Mouse (Mus musculus): Measurements from ENCODE around the gene Cdc42se2. TPM values are rescaled to one million over a fixed set of nuclear protein-coding genes. Genes with fewer than 3 reads are reported as not detected.

Cdc42se2 gene
- total and polyA plus RNA-seq, 3 experiments, result 97.4 to 227 (median 99.1) TPM

DNA sequence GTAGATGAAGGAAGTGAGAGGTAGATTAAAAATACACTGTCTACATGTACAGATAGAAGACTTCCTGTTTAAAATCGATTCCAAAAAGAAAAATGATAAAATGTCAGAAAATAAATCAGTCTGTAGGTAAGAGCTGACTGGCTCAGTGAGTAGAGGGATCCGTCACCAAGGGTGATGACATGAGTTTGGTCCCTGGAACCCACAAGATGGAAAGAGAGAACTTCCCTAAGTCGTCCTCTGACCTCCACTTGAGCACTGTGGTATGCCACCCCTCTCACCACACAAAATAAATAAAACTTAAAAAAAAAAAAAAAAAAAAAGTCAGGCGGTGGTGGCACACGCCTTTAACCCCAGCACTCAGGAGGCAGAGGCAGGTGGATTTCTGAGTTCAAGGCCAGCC, 50.6 kb downstream of the Cdc42se2 start:
- Histone ChIP-seq H3K4me3 (replicated peaks in 1 of 3; ENCODE audit: low read depth in 2 of 3, low read length in 2 of 3, poor library complexity in 1 of 3) (no peak overlapping the region), H3K4me1 (ENCODE audit: control insufficient read depth in 1 of 2, insufficient read depth in 2 of 2) (peaks cover 15 to 61% of the 10 kb centered on the region in 2 experiments), H3K27me3 (replicated peaks) (no peaks in the 10 kb centered on the region), H3K9ac (ENCODE audit: insufficient read depth, low read depth) (no peak overlapping the region), H3K9me3 (replicated peaks; ENCODE audit: low read length) (no peaks in the 10 kb centered on the region), H3K27ac (ENCODE audit: insufficient read depth, low read depth) (no peak overlapping the region), H3K36me3 (replicated peaks in 1 of 2; ENCODE audit: control insufficient read depth in 1 of 2, insufficient read depth in 1 of 2, low read length in 1 of 2) (peaks cover 30 to 65% of the 10 kb centered on the region in 2 experiments), H3K79me2 (replicated peaks; ENCODE audit: control insufficient read depth, extremely low read depth, insufficient read depth, poor library complexity, severe bottlenecking) (peaks cover 23% of the 10 kb centered on the region), H3K4me2 (ENCODE audit: insufficient read depth, low read depth, poor library complexity, severe bottlenecking) (no peak overlapping the region)
- dilution Hi-C loops (cut with MboI; ENCODE audit: extremely low pct_ligation_motif_present, extremely low pct_unique_long_range_greater_than_20kb, low sequenced_read_pairs), result no loop called here
- in situ Hi-C loops (cut with MboI; ENCODE audit: low pct_ligation_motif_present, low pct_unique_long_range_greater_than_20kb, low sequenced_read_pairs), result no loop called here
- TF ChIP-seq TBP (conservative IDR thresholded peaks at IDR 0.05; ENCODE audit: low read depth, low read length), result no peak
- no peak for TF ChIP-seq NRF1 (IDR thresholded peaks at IDR 0.05; ENCODE audit: low read depth, low read length)
- TF ChIP-seq TCF12 (IDR thresholded peaks at IDR 0.05; ENCODE audit: low read depth, low read length), result no peak
- TF ChIP-seq CTCF (conservative IDR thresholded peaks at IDR 0.05 in 1 of 2, IDR thresholded peaks at IDR 0.05 in 1 of 2; ENCODE audit: low read depth in 2 of 2, low read length in 2 of 2), result no peak
- TF ChIP-seq CHD1 (IDR thresholded peaks at IDR 0.05; ENCODE audit: low read depth, low read length), result no peak
- TF ChIP-seq PAX5 (IDR thresholded peaks at IDR 0.05; ENCODE audit: low read length), result no peak
- no peak for TF ChIP-seq POLR2A (IDR thresholded peaks at IDR 0.05; ENCODE audit: low read depth, low read length)
- TF ChIP-seq MEF2A (IDR thresholded peaks at IDR 0.05; ENCODE audit: borderline replicate concordance, low read depth, low read length), result no peak
- no peak for TF ChIP-seq SIN3A (IDR thresholded peaks at IDR 0.05; ENCODE audit: low read length)
- no peak for TF ChIP-seq RAD21 (IDR thresholded peaks at IDR 0.05; ENCODE audit: low read depth, low read length)
- no peak for TF ChIP-seq EP300 (IDR thresholded peaks at IDR 0.05; ENCODE audit: low read length)
- no peak for DNase-seq (ENCODE audit: extremely low read depth)

GRCm38 (mm10) chr11:54735114-54735513, 52.4 kb downstream of the Cdc42se2 start:
- H3K9ac ChIP-seq (ENCODE audit: insufficient read depth, low read depth), result no peak overlapping the region
- in situ Hi-C loops (cut with MboI; ENCODE audit: low pct_ligation_motif_present, low pct_unique_long_range_greater_than_20kb, low sequenced_read_pairs), result no loop called here

GRCm38 (mm10) chr11:54733546-54733945, 53.9 kb downstream of the Cdc42se2 start:
- Histone ChIP-seq H3K27ac (ENCODE audit: insufficient read depth, low read depth) (peak overlapping the region; percentile 71), H3K27me3 (replicated peaks) (no peaks in the 10 kb centered on the region), H3K36me3 (replicated peaks in 1 of 2; ENCODE audit: control insufficient read depth in 1 of 2, insufficient read depth in 1 of 2, low read length in 1 of 2) (peaks cover 24 to 67% of the 10 kb centered on the region in 2 experiments), H3K9ac (ENCODE audit: insufficient read depth, low read depth) (no peak overlapping the region), H3K4me3 (replicated peaks in 1 of 3; ENCODE audit: low read depth in 2 of 3, low read length in 2 of 3, poor library complexity in 1 of 3) (no peak overlapping the region), H3K4me1 (ENCODE audit: control insufficient read depth in 1 of 2, insufficient read depth in 2 of 2) (peaks cover 25 to 80% of the 10 kb centered on the region in 2 experiments), H3K9me3 (replicated peaks; ENCODE audit: low read length) (peaks cover 5% of the 10 kb centered on the region), H3K79me2 (replicated peaks; ENCODE audit: control insufficient read depth, extremely low read depth, insufficient read depth, poor library complexity, severe bottlenecking) (peaks cover 35% of the 10 kb centered on the region), H3K4me2 (ENCODE audit: insufficient read depth, low read depth, poor library complexity, severe bottlenecking) (peak overlapping the region; percentile 38; the same call in 1 of the 2 replicates)
- DNase-seq (ENCODE audit: extremely low read depth), result peak; percentile 97
- in situ Hi-C loops (cut with MboI; ENCODE audit: low pct_ligation_motif_present, low pct_unique_long_range_greater_than_20kb, low sequenced_read_pairs) (no loop called here), dilution Hi-C loops (cut with MboI; ENCODE audit: extremely low pct_ligation_motif_present, extremely low pct_unique_long_range_greater_than_20kb, low sequenced_read_pairs) (no loop called here)
- TF ChIP-seq USF1 (IDR thresholded peaks at IDR 0.05; ENCODE audit: low read depth, low read length), result no peak
- TF ChIP-seq USF2 (conservative IDR thresholded peaks at IDR 0.05; ENCODE audit: low read depth, low read length), result no peak
- TF ChIP-seq SIN3A (IDR thresholded peaks at IDR 0.05; ENCODE audit: low read length), result peak; percentile 89
- 0 out of 2 replicates have a peak, but pooled peaks have one; percentile 16 for TF ChIP-seq POLR2A (IDR thresholded peaks at IDR 0.05; ENCODE audit: low read depth, low read length)
- TF ChIP-seq NRF1 (IDR thresholded peaks at IDR 0.05; ENCODE audit: low read depth, low read length), result no peak
- TF ChIP-seq MYC (IDR thresholded peaks at IDR 0.05; ENCODE audit: low read depth, low read length), result peak; percentile 93
- TF ChIP-seq ZKSCAN1 (IDR thresholded peaks at IDR 0.05; ENCODE audit: borderline replicate concordance, low read depth, low read length), result no peak
- TF ChIP-seq ZMIZ1 (IDR thresholded peaks at IDR 0.05; ENCODE audit: low read depth, low read length), result no peak
- TF ChIP-seq TBP (conservative IDR thresholded peaks at IDR 0.05; ENCODE audit: low read depth, low read length), result peak; percentile 45; the same call in 1 of the 2 replicates
- 0 out of 2 replicates have a peak, but pooled peaks have one; percentile 45 for TF ChIP-seq PAX5 (IDR thresholded peaks at IDR 0.05; ENCODE audit: low read length)
- TF ChIP-seq MAZ (IDR thresholded peaks at IDR 0.05; ENCODE audit: low read depth, low read length), result peak; percentile 83
- TF ChIP-seq ELF1 (IDR thresholded peaks at IDR 0.05; ENCODE audit: low read depth, low read length), result peak; percentile 77
- TF ChIP-seq CTCF (conservative IDR thresholded peaks at IDR 0.05 in 1 of 2, IDR thresholded peaks at IDR 0.05 in 1 of 2; ENCODE audit: low read depth in 2 of 2, low read length in 2 of 2), result no peak
- no peak for TF ChIP-seq NELFE (IDR thresholded peaks at IDR 0.05; ENCODE audit: low read depth, low read length)
- no peak for TF ChIP-seq UBTF (IDR thresholded peaks at IDR 0.05; ENCODE audit: low read depth, low read length)
- TF ChIP-seq TCF12 (IDR thresholded peaks at IDR 0.05; ENCODE audit: low read depth, low read length), result peak; percentile 83
- peak; percentile 84 for TF ChIP-seq MAX (IDR thresholded peaks at IDR 0.05; ENCODE audit: low read length)
- peak; percentile 74; the same call in 1 of the 2 replicates for TF ChIP-seq JUN (IDR thresholded peaks at IDR 0.05; ENCODE audit: insufficient read depth, low read depth, low read length)

More at GRCm38 (mm10) chr11:54735114-54735513, 52.4 kb downstream of the Cdc42se2 start:
- no peak for DNase-seq (ENCODE audit: extremely low read depth)
- dilution Hi-C loops (cut with MboI; ENCODE audit: extremely low pct_ligation_motif_present, extremely low pct_unique_long_range_greater_than_20kb, low sequenced_read_pairs), result no loop called here
- Histone ChIP-seq H3K27me3 (replicated peaks) (no peaks in the 10 kb centered on the region), H3K36me3 (replicated peaks in 1 of 2; ENCODE audit: control insufficient read depth in 1 of 2, insufficient read depth in 1 of 2, low read length in 1 of 2) (peaks cover 29 to 70% of the 10 kb centered on the region in 2 experiments), H3K4me3 (replicated peaks in 1 of 3; ENCODE audit: low read depth in 2 of 3, low read length in 2 of 3, poor library complexity in 1 of 3) (no peak overlapping the region), H3K27ac (ENCODE audit: insufficient read depth, low read depth) (no peak overlapping the region), H3K9me3 (replicated peaks; ENCODE audit: low read length) (no peaks in the 10 kb centered on the region), H3K79me2 (replicated peaks; ENCODE audit: control insufficient read depth, extremely low read depth, insufficient read depth, poor library complexity, severe bottlenecking) (peaks cover 26% of the 10 kb centered on the region), H3K4me2 (ENCODE audit: insufficient read depth, low read depth, poor library complexity, severe bottlenecking) (no peak overlapping the region), H3K4me1 (ENCODE audit: control insufficient read depth in 1 of 2, insufficient read depth in 2 of 2) (peaks cover 18 to 65% of the 10 kb centered on the region in 2 experiments)
- TF ChIP-seq ZKSCAN1 (IDR thresholded peaks at IDR 0.05; ENCODE audit: borderline replicate concordance, low read depth, low read length) (no peak), TCF12 (IDR thresholded peaks at IDR 0.05; ENCODE audit: low read depth, low read length) (no peak), ELF1 (IDR thresholded peaks at IDR 0.05; ENCODE audit: low read depth, low read length) (no peak), ZNF384 (IDR thresholded peaks at IDR 0.05; ENCODE audit: low read depth, low read length) (no peak), ZC3H11A (IDR thresholded peaks at IDR 0.05; ENCODE audit: low read depth, low read length) (no peak), NELFE (IDR thresholded peaks at IDR 0.05; ENCODE audit: low read depth, low read length) (no peak), UBTF (IDR thresholded peaks at IDR 0.05; ENCODE audit: low read depth, low read length) (no peak)
